Mouse (Mus musculus) heart, embryonic 11.5 days (tissue): ENCODE measurements around the gene Myo10. TPM values are rescaled to one million over a fixed set of nuclear protein-coding genes. Genes with fewer than 3 reads are reported as not detected.

Experiments
- ATAC-seq: fragments of 200-750 bp; cut with Nextera tagmentation; replicated peaks from 2 replicates; pipeline ENCODE4 v1.8.0; 2017; ENCODE audit warnings: moderate library complexity; ENCODE audit not compliant: insufficient number of reproducible peaks, low FRiP score, low TSS enrichment
- H3K27ac ChIP-seq: fragments of 300-500 bp; sonication (generic); 2 replicates; pipeline ENCODE4 v1.5.1; 2014; ENCODE audit warnings: mild to moderate bottlenecking, low read depth, low read length
- H3K27me3 ChIP-seq: fragments of 300-500 bp; sonication (generic); 2 replicates; pipeline ENCODE4 v1.6.1; 2014; ENCODE audit warnings: mild to moderate bottlenecking, low read length, mixed read lengths; ENCODE audit not compliant: control insufficient read depth, insufficient read depth
- H3K36me3 ChIP-seq: fragments of 300-500 bp; sonication (generic); 2 replicates; pipeline ENCODE4 v1.6.1; 2014; ENCODE audit warnings: mild to moderate bottlenecking, low read length, moderate library complexity, mixed read lengths; ENCODE audit not compliant: control insufficient read depth, insufficient read depth
- H3K4me1 ChIP-seq: fragments of 300-500 bp; sonication (generic); 2 replicates; pipeline ENCODE4 v1.6.1; 2014; ENCODE audit warnings: low read length; ENCODE audit not compliant: control insufficient read depth, insufficient read depth
- H3K4me2 ChIP-seq: fragments of 300-500 bp; sonication (generic); 2 replicates; pipeline ENCODE4 v1.6.1; 2014; ENCODE audit warnings: mild to moderate bottlenecking, moderate library complexity
- H3K4me3 ChIP-seq: fragments of 300-500 bp; sonication (generic); 2 replicates; pipeline ENCODE4 v1.5.1; 2014; ENCODE audit warnings: low read depth, low read length
- H3K9ac ChIP-seq: fragments of 300-500 bp; sonication (generic); 2 replicates; pipeline ENCODE4 v1.6.1; 2014; ENCODE audit warnings: mild to moderate bottlenecking, low read depth, low read length, moderate library complexity
- H3K9me3 ChIP-seq: fragments of 300-500 bp; sonication (generic); replicated peaks from 2 replicates; pipeline ENCODE4 v1.6.1; 2016; ENCODE audit warnings: low read length; ENCODE audit not compliant: control insufficient read depth
- WGBS: fragments of 180-500 bp; shearing (Covaris S2); extraction: QIAGEN DNeasy Blood & Tissue Kit; methylation state at CpG from one replicate; pipeline ENCODE4 v1.1.7; 2014; ENCODE audit not compliant: insufficient replicate concordance; 5-methylcytosine and 5-hydroxymethylcytosine counted together
- polyA plus RNA-seq: library from polyadenylated mRNA; unstranded; fragments of >200 nt; fragmentation: Nextera tagmentation; extraction: Ambion mirVana; gene quantifications from 2 replicates; pipeline ENCODE4 v1.2.1, GENCODE M21; 2014

Gene Myo10
- polyA plus RNA-seq, 1 experiment from 2014 or later, result 15.4 TPM

DNA sequence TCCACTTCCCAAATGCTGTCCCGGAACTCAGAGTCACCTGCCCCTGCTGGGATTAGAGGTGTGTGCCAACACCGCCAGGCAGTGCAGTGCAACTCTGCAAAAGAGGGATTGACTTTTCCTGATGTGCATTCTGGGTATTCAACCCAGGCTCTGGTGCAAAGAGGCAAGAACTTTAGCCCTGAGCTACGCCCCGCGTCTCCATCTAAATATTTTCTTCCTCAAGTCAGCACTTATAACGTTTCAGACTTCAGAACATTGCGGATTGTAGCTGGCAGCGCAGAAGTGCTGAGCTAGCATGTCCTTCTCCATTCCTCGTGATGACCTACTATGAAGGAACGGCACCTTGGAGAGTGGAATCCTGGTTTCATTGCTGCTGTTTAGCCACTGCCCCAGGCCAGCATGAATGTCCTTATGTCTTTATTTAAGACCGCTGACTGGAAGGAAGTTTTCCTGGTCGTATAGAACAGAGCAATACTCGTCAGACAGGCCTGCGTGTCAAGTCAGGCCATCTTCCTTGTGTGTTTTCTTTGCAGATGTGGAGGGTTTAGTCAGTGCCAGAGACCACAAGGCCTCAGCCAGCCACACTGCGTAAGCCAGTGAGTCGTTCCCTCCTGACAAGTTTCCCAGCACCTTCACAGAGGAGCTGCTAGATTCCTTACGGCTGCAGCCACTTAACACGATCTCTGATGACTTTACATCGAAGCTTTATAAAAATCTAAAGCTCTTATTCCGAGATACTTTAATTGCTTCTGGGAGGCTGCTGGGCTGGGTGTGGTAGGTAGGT is 186.5 kb downstream of the Myo10 start:
- H3K4me1 ChIP-seq, result 0 out of 2 replicates have a peak, but pooled peaks cover 2% of the 10 kb centered on the region

DNA sequence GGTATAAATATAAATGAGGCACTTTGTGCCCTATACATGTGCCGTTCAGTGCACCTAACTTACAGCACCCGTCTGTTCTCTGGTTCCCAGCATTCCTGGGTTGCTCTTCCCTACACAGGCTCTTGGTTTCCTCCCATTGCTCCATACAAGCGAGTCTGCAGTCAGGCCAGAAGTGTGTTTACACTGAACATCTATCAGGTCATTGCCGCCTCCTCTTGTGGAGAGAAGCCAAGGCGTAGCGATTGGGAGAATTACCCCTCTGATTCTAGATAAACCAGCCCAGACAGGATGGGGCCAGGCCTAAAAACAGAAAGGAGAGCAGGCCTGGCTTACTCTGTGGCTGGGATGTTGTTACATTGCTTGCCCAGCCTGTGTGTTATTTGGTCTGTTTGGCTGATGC is 187.3 kb downstream of the Myo10 start:
- ATAC-seq, result no peak
- Histone ChIP-seq H3K27me3 (no peaks in the 10 kb centered on the region), H3K9me3 (no peaks in the 10 kb centered on the region; the same call in 1 of the 2 replicates), H3K27ac (no peak overlapping the region), H3K4me3 (no peak overlapping the region), H3K4me2 (no peak overlapping the region), H3K9ac (no peak overlapping the region), H3K36me3 (peaks cover 10% of the 10 kb centered on the region), H3K4me1 (0 out of 2 replicates have a peak, but pooled peaks cover 2% of the 10 kb centered on the region)
- WGBS, result 67% methylated on average over 6 of the region's 6 CpGs

More for the DNA sequence above, 186.5 kb downstream of the Myo10 start:
- no peak overlapping the region for H3K27ac ChIP-seq
- no peak overlapping the region for H3K4me3 ChIP-seq
- H3K4me2 ChIP-seq, result no peak overlapping the region
- H3K27me3 ChIP-seq, result no peaks in the 10 kb centered on the region
- 88% methylated on average over 20 of the region's 20 CpGs for WGBS
- peaks cover 6% of the 10 kb centered on the region for H3K36me3 ChIP-seq
- no peaks in the 10 kb centered on the region for H3K9me3 ChIP-seq
- ATAC-seq, result no peak
- H3K9ac ChIP-seq, result no peak overlapping the region

DNA sequence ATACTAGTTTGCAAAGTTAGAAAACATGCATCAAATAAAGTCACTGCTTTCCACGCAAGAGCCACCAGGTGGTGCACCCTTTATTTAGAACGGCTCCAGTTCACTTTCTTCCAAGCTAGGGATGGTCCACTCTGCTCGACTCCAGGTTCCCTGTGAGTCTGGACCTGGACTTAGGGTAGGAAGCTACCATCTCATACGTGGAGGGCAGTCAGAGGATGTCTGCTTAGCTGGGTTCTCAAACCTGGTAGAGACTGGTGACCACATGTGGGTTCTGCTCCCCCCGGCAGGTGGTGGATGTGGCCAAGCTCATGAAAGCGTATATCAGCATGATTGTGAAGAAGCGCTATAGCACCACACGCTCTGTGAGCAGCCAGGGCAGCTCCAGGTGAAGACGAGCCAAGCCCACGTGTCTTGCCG is 189.5 kb downstream of the Myo10 start:
- H3K4me2 ChIP-seq, result peak overlapping the region; percentile 22; the same call in 1 of the 2 replicates
- peaks cover 16% of the 10 kb centered on the region for H3K36me3 ChIP-seq
- H3K4me3 ChIP-seq, result no peak overlapping the region
- ATAC-seq, result no peak
- no peaks in the 10 kb centered on the region; the same call in 1 of the 2 replicates for H3K9me3 ChIP-seq
- no peaks in the 10 kb centered on the region for H3K27me3 ChIP-seq
- no peak overlapping the region for H3K9ac ChIP-seq
- H3K4me1 ChIP-seq, result 0 out of 2 replicates have a peak, but pooled peaks cover 2% of the 10 kb centered on the region
- 74% methylated on average over 11 of the region's 11 CpGs for WGBS
- no peak overlapping the region for H3K27ac ChIP-seq

- Histone ChIP-seq H3K4me1 (0 out of 2 replicates have a peak, but pooled peaks cover 2% of the 10 kb centered on the region), H3K9me3 (no peaks in the 10 kb centered on the region; the same call in 1 of the 2 replicates), H3K36me3 (peaks cover 16% of the 10 kb centered on the region), H3K9ac (no peak overlapping the region), H3K4me2 (no peak overlapping the region), H3K27ac (no peak overlapping the region), H3K4me3 (no peak overlapping the region), H3K27me3 (no peaks in the 10 kb centered on the region)
- 65% methylated on average over 12 of the region's 12 CpGs for WGBS
- ATAC-seq, result no peak
Measured at GRCm38 (mm10) chr15:25812479-25812878, 190.2 kb downstream of the Myo10 start.

DNA sequence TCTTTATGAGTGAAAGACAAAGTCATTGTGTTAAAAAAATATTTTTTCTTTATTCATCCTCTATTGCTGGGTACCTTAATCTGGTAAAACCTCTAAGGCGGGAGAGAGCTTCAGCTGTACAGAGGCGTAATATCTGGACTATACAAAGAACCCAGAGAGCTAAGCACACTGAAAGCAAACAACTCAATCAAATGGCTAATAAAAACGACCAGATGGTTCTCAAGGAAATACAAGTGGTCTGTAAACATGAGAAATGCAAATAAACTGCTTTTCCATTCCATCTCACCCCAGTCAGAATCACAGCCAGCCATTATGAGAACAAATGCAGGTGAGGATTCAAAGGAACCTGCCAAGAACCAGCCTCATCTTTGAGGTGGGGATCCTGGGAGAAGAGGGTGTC is 192.2 kb downstream of the Myo10 start:
- no peak overlapping the region for H3K27ac ChIP-seq
- H3K4me3 ChIP-seq, result no peak overlapping the region
- no peaks in the 10 kb centered on the region for H3K27me3 ChIP-seq
- H3K4me2 ChIP-seq, result no peak overlapping the region
- ATAC-seq, result no peak
- 0 out of 2 replicates have a peak, but pooled peaks cover 2% of the 10 kb centered on the region for H3K4me1 ChIP-seq
- H3K36me3 ChIP-seq, result peaks cover 16% of the 10 kb centered on the region
- H3K9ac ChIP-seq, result no peak overlapping the region
- no peaks in the 10 kb centered on the region; the same call in 1 of the 2 replicates for H3K9me3 ChIP-seq
- WGBS, result 77% methylated on average over 3 of the region's 3 CpGs

DNA sequence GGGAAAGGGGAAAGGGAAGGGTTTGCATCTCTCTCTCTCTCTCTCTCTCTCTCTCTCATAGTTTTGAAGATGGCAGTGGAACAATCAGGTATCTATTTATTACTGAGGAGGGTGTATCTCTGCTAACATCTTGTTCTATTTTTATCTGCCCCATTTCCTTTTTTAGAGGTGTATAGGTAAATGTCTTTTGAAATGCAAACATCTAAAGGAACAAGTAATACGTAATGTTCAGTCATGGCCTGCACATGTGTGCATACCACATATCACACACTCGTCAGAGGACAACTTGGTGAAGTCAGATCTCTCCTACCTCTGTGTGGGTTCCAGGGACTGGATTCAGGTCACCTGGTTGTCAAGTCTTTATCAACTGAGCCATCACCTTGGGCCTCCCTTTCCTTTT is 194.9 kb downstream of the Myo10 start:
- H3K9ac ChIP-seq, result no peak overlapping the region
- H3K27ac ChIP-seq, result no peak overlapping the region
- no peaks in the 10 kb centered on the region; the same call in 1 of the 2 replicates for H3K9me3 ChIP-seq
- no peaks in the 10 kb centered on the region for H3K4me1 ChIP-seq
- 94% methylated on average over 2 of the region's 2 CpGs for WGBS
- no peaks in the 10 kb centered on the region for H3K27me3 ChIP-seq
- ATAC-seq, result no peak
- H3K36me3 ChIP-seq, result peaks cover 10% of the 10 kb centered on the region
- no peak overlapping the region for H3K4me2 ChIP-seq
- no peak overlapping the region for H3K4me3 ChIP-seq

DNA sequence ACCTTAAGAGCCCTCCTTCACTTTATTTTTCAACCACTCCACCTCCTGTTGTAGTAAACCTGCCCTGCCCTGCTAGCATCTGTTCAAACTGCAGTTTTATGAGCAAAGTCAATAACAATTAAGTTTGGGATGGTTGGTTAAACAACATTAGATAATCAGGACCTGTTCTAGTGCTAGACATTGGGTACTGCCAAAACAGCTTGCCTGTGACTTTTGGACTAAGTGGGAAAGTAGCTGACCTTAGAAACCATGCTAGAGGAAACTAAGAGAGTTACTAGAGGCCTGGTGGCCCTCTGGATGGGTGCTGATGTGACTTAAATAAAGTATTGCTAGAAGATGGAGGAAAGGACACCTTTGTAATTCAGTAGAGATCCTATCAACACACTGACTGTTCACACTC is 199.7 kb downstream of the Myo10 start:
- Histone ChIP-seq H3K27me3 (no peaks in the 10 kb centered on the region), H3K36me3 (no peaks in the 10 kb centered on the region), H3K9me3 (no peaks in the 10 kb centered on the region), H3K4me2 (no peak overlapping the region), H3K9ac (no peak overlapping the region), H3K4me3 (no peak overlapping the region), H3K4me1 (no peaks in the 10 kb centered on the region), H3K27ac (no peak overlapping the region)
- no peak for ATAC-seq

DNA sequence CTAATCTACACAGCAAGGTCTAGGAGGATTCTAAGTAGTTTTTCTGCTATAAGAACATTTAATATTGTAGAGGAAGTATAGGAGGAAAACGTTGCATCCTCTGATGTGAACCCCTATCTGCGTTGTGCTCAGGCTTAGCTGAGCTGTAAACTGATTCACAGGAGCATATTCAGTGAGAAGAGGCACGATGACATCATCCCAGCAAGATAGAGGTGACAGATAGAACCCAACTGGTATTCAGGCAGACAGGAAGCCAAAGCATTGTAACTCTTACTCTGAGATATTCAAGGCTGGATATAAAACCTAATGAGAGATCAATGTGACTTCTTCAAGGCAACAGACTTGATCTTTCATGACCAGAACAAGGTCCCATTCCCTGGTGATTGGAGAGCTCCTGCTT is 200.3 kb downstream of the Myo10 start:
- H3K9me3 ChIP-seq, result no peaks in the 10 kb centered on the region
- no peaks in the 10 kb centered on the region for H3K36me3 ChIP-seq
- H3K27me3 ChIP-seq, result no peaks in the 10 kb centered on the region
- H3K4me3 ChIP-seq, result no peak overlapping the region
- H3K9ac ChIP-seq, result no peak overlapping the region
- WGBS, result 46% methylated on average over 3 of the region's 3 CpGs
- ATAC-seq, result no peak
- no peaks in the 10 kb centered on the region for H3K4me1 ChIP-seq
- H3K4me2 ChIP-seq, result no peak overlapping the region
- no peak overlapping the region for H3K27ac ChIP-seq

DNA sequence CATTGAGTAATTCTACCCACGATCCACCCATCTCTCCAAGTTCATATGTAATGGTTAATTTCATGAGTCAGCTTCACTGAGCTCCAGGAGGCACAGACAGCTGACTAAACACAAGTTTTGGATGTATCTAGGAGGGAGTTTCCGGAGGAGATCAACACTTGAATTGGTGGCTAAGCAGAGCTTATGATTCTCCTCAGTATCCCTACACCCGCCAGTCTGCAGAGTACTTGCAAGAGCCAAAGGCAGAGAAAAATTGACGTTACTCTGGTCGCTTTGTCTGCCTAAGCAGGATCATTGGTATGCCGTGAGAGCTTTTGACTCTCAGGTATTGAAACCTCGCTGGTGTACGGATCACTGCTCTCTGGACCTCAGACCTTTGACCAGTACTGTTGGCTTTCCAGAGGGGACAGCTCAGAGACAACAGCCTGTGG is 204.2 kb downstream of the Myo10 start:
- Histone ChIP-seq H3K4me1 (no peaks in the 10 kb centered on the region), H3K4me3 (no peak overlapping the region), H3K9me3 (no peaks in the 10 kb centered on the region), H3K36me3 (no peaks in the 10 kb centered on the region), H3K9ac (no peak overlapping the region), H3K4me2 (no peak overlapping the region), H3K27ac (no peak overlapping the region), H3K27me3 (no peaks in the 10 kb centered on the region)
- WGBS, result 82% methylated on average over 8 of the region's 8 CpGs
- no peak for ATAC-seq
